Mouse (Mus musculus): ENCODE data around the gene Dnah6. TPM values are rescaled to one million over a fixed set of nuclear protein-coding genes. Genes with fewer than 3 reads are reported as not detected.

Gene Dnah6
- polyA plus RNA-seq, 1 experiment from 2014 or later: 0.20 TPM

DNA sequence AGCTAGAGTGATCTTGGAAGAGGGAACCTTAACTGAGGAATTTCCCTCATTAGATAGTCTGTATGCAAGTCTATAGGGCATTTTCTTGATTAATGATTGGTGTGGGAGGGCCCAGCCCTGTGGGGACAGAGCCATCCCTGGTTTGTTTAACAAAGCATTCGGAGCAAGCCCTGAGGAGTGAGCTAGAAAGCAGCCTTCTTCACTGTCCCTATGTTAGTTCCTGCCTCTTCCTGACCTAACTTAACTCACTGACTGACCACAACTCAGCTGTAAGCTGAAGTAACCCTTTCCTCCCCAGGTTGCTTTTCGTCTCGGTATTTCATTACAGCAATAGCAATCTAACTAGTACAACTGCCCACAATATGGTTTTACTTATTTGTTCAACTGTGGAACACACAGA, 39.0 kb downstream of the Dnah6 start:
- no peak for ATAC-seq (ENCODE audit: low read depth)
- no peak overlapping the region for H3K4me3 ChIP-seq (ENCODE audit: low read depth, low read length)
- H3K4me1 ChIP-seq (ENCODE audit: control insufficient read depth, insufficient read depth, low read length): no peaks in the 10 kb centered on the region
- H3K9me3 ChIP-seq (ENCODE audit: control insufficient read depth, low read length): no peaks in the 10 kb centered on the region
- 30% methylated on average over 3 of the region's 3 CpGs for WGBS
- no peaks in the 10 kb centered on the region for H3K27me3 ChIP-seq (ENCODE audit: control insufficient read depth, insufficient read depth, low read length)
- H3K9ac ChIP-seq (replicated peaks; ENCODE audit: low read depth, low read length): no peak overlapping the region
- no peak overlapping the region for H3K27ac ChIP-seq (ENCODE audit: low read depth, low read length)
- no peak overlapping the region for H3K4me2 ChIP-seq (ENCODE audit: low read depth, low read length)
- H3K36me3 ChIP-seq (ENCODE audit: control insufficient read depth, insufficient read depth, low read length): no peaks in the 10 kb centered on the region

DNA sequence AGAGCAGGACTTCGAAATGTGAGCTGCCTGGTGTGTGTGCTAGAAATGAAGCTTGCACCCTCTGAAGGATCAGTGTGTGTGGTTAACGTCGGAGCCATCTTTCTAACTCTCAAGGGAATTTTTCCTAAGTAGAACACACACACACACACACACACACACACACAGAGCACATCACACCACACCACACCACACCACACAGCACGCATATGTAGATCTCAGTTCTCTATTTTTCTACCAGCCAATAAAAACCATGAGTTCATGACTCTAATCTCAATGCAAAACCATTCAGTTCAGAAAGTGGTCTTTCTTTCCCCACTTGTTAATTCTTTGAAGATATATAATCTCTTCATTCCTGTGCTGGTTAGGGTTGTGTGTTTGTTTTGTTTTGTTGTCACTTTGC, 39.4 kb downstream of the Dnah6 start:
- ATAC-seq (ENCODE audit: low read depth): no peak
- Histone ChIP-seq H3K27me3 (ENCODE audit: control insufficient read depth, insufficient read depth, low read length) (no peaks in the 10 kb centered on the region), H3K27ac (ENCODE audit: low read depth, low read length) (no peak overlapping the region), H3K4me1 (ENCODE audit: control insufficient read depth, insufficient read depth, low read length) (no peaks in the 10 kb centered on the region), H3K9me3 (ENCODE audit: control insufficient read depth, low read length) (no peaks in the 10 kb centered on the region), H3K36me3 (ENCODE audit: control insufficient read depth, insufficient read depth, low read length) (no peaks in the 10 kb centered on the region), H3K4me2 (ENCODE audit: low read depth, low read length) (no peak overlapping the region), H3K9ac (replicated peaks; ENCODE audit: low read depth, low read length) (no peak overlapping the region), H3K4me3 (ENCODE audit: low read depth, low read length) (no peak overlapping the region)
- 67% methylated on average over 4 of the region's 4 CpGs for WGBS

DNA sequence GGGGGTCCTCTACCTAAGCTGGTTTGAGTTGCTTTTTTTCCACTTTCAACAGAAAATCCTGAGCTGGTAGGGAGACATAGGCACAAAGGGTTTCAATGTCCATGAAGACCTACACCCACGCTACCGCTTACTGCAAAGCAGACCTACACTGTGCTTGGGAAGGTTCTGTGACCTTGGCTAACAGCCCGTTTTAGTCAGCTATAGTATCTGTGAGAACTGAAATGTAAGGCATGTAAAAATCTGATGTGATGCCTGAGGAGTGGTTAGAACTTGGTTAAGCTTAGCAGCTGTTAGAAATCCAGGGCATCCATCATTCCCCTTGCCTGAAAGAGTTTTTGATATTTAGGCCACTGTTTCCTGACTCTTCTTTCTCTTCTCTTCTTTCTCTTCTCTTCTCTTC, 46.3 kb downstream of the Dnah6 start:
- ATAC-seq (ENCODE audit: low read depth): no peak
- WGBS: 84% methylated on average over 3 of the region's 3 CpGs
- Histone ChIP-seq H3K27me3 (ENCODE audit: control insufficient read depth, insufficient read depth, low read length) (no peaks in the 10 kb centered on the region), H3K4me3 (ENCODE audit: low read depth, low read length) (no peak overlapping the region), H3K9me3 (ENCODE audit: control insufficient read depth, low read length) (no peaks in the 10 kb centered on the region), H3K27ac (ENCODE audit: low read depth, low read length) (no peak overlapping the region), H3K4me1 (ENCODE audit: control insufficient read depth, insufficient read depth, low read length) (no peaks in the 10 kb centered on the region), H3K4me2 (ENCODE audit: low read depth, low read length) (no peak overlapping the region), H3K36me3 (ENCODE audit: control insufficient read depth, insufficient read depth, low read length) (no peaks in the 10 kb centered on the region), H3K9ac (replicated peaks; ENCODE audit: low read depth, low read length) (no peak overlapping the region)

DNA sequence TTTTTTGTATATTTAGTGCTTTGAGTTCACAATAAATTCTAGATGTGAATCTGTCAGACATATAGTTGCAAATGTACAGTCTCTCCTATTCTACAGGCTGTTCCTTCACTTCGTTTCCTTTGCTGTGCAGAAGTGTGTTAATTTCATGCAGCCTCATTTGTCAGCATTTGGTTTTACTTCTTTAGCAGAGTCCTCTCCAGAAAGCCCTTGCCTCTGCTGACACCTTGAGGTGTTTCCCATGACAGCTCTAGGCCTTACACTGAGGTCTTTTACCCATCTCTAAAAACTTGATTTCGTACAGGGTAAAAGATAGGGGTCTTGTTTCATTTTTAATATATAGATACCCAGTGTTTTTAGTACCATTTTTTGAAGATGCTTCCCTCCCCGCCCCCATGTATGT, 54.2 kb downstream of the Dnah6 start:
- no peak overlapping the region for H3K27ac ChIP-seq (ENCODE audit: low read depth, low read length)
- no peak overlapping the region for H3K4me2 ChIP-seq (ENCODE audit: low read depth, low read length)
- H3K9ac ChIP-seq (replicated peaks; ENCODE audit: low read depth, low read length): no peak overlapping the region
- H3K9me3 ChIP-seq (ENCODE audit: control insufficient read depth, low read length): no peaks in the 10 kb centered on the region
- H3K4me1 ChIP-seq (ENCODE audit: control insufficient read depth, insufficient read depth, low read length): no peaks in the 10 kb centered on the region
- H3K36me3 ChIP-seq (ENCODE audit: control insufficient read depth, insufficient read depth, low read length): no peaks in the 10 kb centered on the region
- no peaks in the 10 kb centered on the region for H3K27me3 ChIP-seq (ENCODE audit: control insufficient read depth, insufficient read depth, low read length)
- ATAC-seq (ENCODE audit: low read depth): no peak
- no peak overlapping the region for H3K4me3 ChIP-seq (ENCODE audit: low read depth, low read length)
- WGBS: 74% methylated on average over 3 of the region's 3 CpGs

DNA sequence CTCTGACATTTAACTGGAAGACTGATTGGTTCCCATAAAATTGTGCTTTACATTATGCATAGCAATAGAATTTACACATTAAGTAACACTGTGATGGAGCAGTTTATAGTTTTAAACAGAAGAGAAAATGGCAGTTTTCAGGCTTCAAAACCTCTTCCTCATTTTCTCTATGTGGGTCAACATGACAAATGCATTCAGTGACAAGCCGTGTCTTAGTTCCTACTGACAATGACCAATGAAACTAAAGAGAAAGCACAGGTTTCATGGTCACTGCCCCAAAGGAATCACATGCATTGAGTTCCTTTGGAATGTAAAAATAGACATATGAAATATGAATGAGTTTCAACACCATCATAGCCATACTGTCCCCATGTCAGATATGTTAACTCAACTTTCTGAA, 58.5 kb downstream of the Dnah6 start:
- ATAC-seq (ENCODE audit: low read depth): no peak
- no peak overlapping the region for H3K27ac ChIP-seq (ENCODE audit: low read depth, low read length)
- no peak overlapping the region for H3K9ac ChIP-seq (replicated peaks; ENCODE audit: low read depth, low read length)
- no peaks in the 10 kb centered on the region for H3K27me3 ChIP-seq (ENCODE audit: control insufficient read depth, insufficient read depth, low read length)
- H3K9me3 ChIP-seq (ENCODE audit: control insufficient read depth, low read length): no peaks in the 10 kb centered on the region
- H3K4me1 ChIP-seq (ENCODE audit: control insufficient read depth, insufficient read depth, low read length): no peaks in the 10 kb centered on the region
- WGBS: 85% methylated on average over 1 of the region's 1 CpGs
- no peaks in the 10 kb centered on the region for H3K36me3 ChIP-seq (ENCODE audit: control insufficient read depth, insufficient read depth, low read length)
- H3K4me2 ChIP-seq (ENCODE audit: low read depth, low read length): no peak overlapping the region
- H3K4me3 ChIP-seq (ENCODE audit: low read depth, low read length): no peak overlapping the region

DNA sequence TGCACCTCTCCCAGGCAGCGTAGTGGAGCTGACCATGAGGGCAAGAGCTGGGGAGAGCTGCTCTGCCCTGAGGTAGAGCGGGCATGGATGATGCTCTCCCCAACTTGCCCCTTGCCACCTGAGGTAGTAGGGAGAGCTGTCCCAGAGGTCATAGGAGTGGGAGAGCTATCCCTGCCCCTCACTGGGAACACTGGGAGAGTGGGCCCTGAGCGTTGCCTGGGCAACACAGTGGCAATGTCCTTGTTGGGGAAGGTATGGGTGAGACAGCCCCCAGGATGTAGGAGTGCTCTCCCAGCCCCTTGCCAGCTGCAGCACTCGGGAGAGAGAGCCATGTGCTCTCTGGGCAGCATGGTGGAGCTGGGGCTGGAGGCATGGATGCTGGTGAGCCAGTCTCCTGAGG, 60.1 kb downstream of the Dnah6 start:
- no peak overlapping the region for H3K27ac ChIP-seq (ENCODE audit: low read depth, low read length)
- no peak overlapping the region for H3K9ac ChIP-seq (replicated peaks; ENCODE audit: low read depth, low read length)
- no peak overlapping the region for H3K4me3 ChIP-seq (ENCODE audit: low read depth, low read length)
- H3K27me3 ChIP-seq (ENCODE audit: control insufficient read depth, insufficient read depth, low read length): no peaks in the 10 kb centered on the region
- WGBS: 85% methylated on average over 4 of the region's 4 CpGs
- H3K9me3 ChIP-seq (ENCODE audit: control insufficient read depth, low read length): no peaks in the 10 kb centered on the region
- ATAC-seq (ENCODE audit: low read depth): no peak
- no peaks in the 10 kb centered on the region for H3K4me1 ChIP-seq (ENCODE audit: control insufficient read depth, insufficient read depth, low read length)
- H3K36me3 ChIP-seq (ENCODE audit: control insufficient read depth, insufficient read depth, low read length): no peaks in the 10 kb centered on the region
- no peak overlapping the region for H3K4me2 ChIP-seq (ENCODE audit: low read depth, low read length)

DNA sequence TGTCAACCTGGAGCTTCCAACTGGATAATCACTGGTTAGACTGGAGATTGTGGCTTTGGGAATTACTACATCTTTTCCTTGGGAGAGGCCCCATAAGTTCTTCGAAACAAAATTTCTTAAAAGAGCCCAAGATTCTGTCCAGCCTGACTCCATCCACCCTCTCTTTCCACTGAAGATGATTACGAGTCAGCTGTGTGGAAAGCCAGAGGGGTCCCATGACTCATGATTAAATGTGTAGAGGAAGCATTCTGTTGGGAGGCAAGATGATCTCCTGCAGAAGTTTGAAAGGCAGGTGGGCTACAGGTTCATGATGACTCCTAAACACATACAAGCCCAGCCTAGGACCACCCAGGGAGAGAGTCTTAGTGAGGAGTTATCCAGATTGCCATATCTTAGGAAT, 66.0 kb downstream of the Dnah6 start:
- Histone ChIP-seq H3K4me2 (ENCODE audit: low read depth, low read length) (no peak overlapping the region), H3K9ac (replicated peaks; ENCODE audit: low read depth, low read length) (no peak overlapping the region), H3K9me3 (ENCODE audit: control insufficient read depth, low read length) (no peaks in the 10 kb centered on the region), H3K4me3 (ENCODE audit: low read depth, low read length) (no peak overlapping the region), H3K27me3 (ENCODE audit: control insufficient read depth, insufficient read depth, low read length) (no peaks in the 10 kb centered on the region), H3K27ac (ENCODE audit: low read depth, low read length) (no peak overlapping the region), H3K36me3 (ENCODE audit: control insufficient read depth, insufficient read depth, low read length) (no peaks in the 10 kb centered on the region), H3K4me1 (ENCODE audit: control insufficient read depth, insufficient read depth, low read length) (no peaks in the 10 kb centered on the region)
- ATAC-seq (ENCODE audit: low read depth): no peak
- WGBS: 83% methylated on average over 2 of the region's 2 CpGs

DNA sequence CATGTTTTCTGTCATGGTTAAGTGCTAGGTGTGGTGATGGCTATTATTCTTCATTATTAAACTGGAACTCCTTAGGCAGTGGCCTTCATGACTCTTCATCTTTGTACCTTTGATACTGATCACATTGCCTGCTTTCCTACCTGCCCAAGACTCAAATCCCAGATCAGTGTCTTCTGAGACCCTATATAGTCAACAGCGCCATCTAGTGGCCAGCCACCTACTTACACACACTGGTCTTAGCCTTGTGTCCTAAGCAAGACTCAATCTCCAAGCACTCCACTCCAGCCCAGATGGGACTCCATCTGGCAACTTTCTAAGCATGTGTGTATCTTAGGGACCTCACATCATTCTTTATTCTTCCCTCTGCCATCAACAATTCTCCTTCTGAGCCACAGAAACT, 67.8 kb downstream of the Dnah6 start:
- H3K27ac ChIP-seq (ENCODE audit: low read depth, low read length): no peak overlapping the region
- H3K4me1 ChIP-seq (ENCODE audit: control insufficient read depth, insufficient read depth, low read length): no peaks in the 10 kb centered on the region
- H3K9ac ChIP-seq (replicated peaks; ENCODE audit: low read depth, low read length): no peak overlapping the region
- no peaks in the 10 kb centered on the region for H3K27me3 ChIP-seq (ENCODE audit: control insufficient read depth, insufficient read depth, low read length)
- H3K4me2 ChIP-seq (ENCODE audit: low read depth, low read length): no peak overlapping the region
- no peaks in the 10 kb centered on the region for H3K36me3 ChIP-seq (ENCODE audit: control insufficient read depth, insufficient read depth, low read length)
- peak; percentile 91 for ATAC-seq (ENCODE audit: low read depth)
- no peak overlapping the region for H3K4me3 ChIP-seq (ENCODE audit: low read depth, low read length)
- 0% methylated on average over 1 of the region's 1 CpGs for WGBS
- no peaks in the 10 kb centered on the region for H3K9me3 ChIP-seq (ENCODE audit: control insufficient read depth, low read length)

DNA sequence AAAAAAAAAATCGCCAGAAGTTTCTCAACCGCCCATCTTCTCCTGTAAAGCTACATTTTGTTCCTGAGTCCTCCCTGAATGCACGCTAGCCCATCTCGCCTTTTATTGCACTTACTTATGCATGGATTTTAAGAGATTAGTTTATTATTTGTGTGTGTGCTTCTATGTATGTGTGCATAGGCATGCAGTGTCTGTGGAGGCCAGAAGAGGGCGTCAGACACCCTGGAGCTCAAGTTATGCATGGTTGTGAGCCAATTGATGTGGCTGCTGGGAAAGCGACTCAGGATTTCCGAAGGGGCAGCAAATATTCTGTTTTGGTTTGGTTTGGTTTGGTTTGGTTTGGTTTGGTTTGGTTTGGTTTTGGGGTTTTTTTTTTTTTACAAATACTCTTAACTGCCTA, 78.0 kb downstream of the Dnah6 start:
- H3K27me3 ChIP-seq (ENCODE audit: control insufficient read depth, insufficient read depth, low read length): no peaks in the 10 kb centered on the region
- WGBS: 92% methylated on average over 7 of the region's 7 CpGs
- no peak overlapping the region for H3K9ac ChIP-seq (replicated peaks; ENCODE audit: low read depth, low read length)
- H3K36me3 ChIP-seq (ENCODE audit: control insufficient read depth, insufficient read depth, low read length): no peaks in the 10 kb centered on the region
- H3K9me3 ChIP-seq (ENCODE audit: control insufficient read depth, low read length): no peaks in the 10 kb centered on the region
- H3K4me1 ChIP-seq (ENCODE audit: control insufficient read depth, insufficient read depth, low read length): no peaks in the 10 kb centered on the region
- H3K4me3 ChIP-seq (ENCODE audit: low read depth, low read length): no peak overlapping the region
- no peak for ATAC-seq (ENCODE audit: low read depth)
- no peak overlapping the region for H3K27ac ChIP-seq (ENCODE audit: low read depth, low read length)
- H3K4me2 ChIP-seq (ENCODE audit: low read depth, low read length): no peak overlapping the region

DNA sequence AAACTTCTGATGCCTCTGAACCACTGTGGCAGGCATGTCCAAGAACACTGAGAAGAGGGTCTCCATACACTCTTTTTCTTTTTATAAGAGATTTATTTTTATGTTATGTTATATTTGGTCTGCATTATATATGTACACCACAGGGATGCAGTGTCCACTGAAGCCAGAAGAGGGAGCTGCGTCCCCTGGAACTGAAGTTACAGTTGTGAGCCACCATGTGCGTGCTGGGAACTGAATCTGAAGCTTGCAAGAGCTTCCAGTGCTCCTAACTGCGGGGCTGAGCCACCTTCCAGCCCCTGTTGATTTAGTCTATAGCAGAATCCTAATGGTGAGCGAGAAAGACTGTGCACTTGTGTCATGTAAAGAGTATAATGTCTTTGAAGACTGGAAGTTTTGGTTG, 78.7 kb downstream of the Dnah6 start:
- Histone ChIP-seq H3K9ac (replicated peaks; ENCODE audit: low read depth, low read length) (no peak overlapping the region), H3K4me1 (ENCODE audit: control insufficient read depth, insufficient read depth, low read length) (no peaks in the 10 kb centered on the region), H3K9me3 (ENCODE audit: control insufficient read depth, low read length) (no peaks in the 10 kb centered on the region), H3K4me2 (ENCODE audit: low read depth, low read length) (no peak overlapping the region), H3K36me3 (ENCODE audit: control insufficient read depth, insufficient read depth, low read length) (no peaks in the 10 kb centered on the region), H3K27me3 (ENCODE audit: control insufficient read depth, insufficient read depth, low read length) (no peaks in the 10 kb centered on the region), H3K27ac (ENCODE audit: low read depth, low read length) (no peak overlapping the region), H3K4me3 (ENCODE audit: low read depth, low read length) (no peak overlapping the region)
- WGBS: 91% methylated on average over 4 of the region's 4 CpGs
- no peak for ATAC-seq (ENCODE audit: low read depth)
